Mouse (Mus musculus): Measurements from ENCODE around the gene Apc2. TPM values are rescaled to one million over a fixed set of nuclear protein-coding genes. Genes with fewer than 3 reads are reported as not detected.

Gene Apc2
- 0.40 TPM for polyA plus RNA-seq (2017; shearing (Covaris generic))

DNA sequence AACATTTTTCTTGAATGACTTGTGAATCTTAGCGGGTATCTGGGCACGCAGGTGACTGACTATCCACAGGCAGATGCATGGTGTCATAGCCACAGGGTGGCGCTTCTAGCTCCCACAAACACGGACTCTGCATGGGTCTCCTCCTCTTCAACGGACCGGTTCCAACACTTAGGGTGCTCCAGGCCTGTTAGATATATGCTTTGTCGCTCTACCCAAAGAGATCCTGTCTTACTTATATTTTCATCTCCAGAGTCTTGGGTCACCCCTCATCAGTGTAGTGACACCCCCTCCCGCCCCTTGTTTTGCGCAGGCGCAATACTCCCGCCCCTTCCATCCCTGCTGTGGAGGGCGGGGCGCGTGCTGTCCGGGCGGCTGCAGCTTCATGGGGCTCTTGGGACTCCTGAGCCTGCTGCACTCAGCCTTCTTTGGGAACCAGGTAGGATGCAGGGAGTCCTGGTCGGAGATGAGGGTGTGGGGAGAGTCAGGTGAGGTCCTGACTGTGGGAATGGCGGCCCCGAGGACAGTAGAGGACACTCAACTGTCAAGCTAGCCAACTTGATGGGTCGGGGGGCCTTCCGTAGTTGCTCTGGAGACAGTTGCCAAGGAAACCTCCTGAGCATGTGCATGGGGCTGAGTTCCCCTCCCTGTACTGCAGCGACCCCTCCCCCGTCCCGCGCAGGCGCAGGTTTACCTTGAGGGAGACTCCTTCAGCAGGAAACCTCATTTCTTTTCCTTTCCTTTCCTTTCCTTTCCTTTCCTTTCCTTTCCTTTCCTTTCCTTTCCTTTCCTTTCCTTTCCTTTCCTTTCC is at the start of gene Apc2:
Apc2 (plus strand) TSS at position 360 of the 808 bp plus-strand sequence.

DNA sequence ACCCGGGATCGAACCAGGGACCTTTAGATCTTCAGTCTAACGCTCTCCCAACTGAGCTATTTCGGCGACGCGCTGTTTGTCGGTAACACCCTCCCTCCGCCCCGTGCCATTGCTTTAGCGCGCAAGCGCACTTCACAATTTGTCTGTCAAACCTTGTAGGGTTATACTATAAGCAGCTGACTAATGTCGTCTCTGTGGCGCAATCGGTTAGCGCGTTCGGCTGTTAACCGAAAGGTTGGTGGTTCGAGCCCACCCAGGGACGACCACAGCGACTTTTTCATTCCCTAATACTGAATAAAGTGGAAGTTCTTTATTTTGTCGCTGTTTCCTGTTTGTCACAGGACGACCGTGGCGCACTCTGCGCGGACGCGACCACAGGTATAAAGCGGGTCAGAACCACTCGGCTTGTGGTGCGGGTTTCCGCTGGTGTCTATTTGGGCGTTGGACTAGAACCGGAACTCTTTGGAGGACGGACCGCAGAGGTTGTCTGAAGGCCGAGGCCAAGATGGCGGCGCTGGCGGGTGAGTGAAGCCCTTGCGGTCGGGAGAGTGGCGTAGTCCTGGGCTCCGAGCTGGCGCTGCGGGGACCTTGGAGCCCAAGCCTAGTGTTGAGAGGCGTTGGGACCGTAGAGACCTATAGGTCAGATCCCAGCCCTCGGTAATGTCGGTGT is 46.7 kb upstream of the Apc2 start, which contains the start of gene Ndufs7:
Ndufs7 (plus strand) TSS at position 151 of the 670 bp plus-strand sequence.

DNA sequence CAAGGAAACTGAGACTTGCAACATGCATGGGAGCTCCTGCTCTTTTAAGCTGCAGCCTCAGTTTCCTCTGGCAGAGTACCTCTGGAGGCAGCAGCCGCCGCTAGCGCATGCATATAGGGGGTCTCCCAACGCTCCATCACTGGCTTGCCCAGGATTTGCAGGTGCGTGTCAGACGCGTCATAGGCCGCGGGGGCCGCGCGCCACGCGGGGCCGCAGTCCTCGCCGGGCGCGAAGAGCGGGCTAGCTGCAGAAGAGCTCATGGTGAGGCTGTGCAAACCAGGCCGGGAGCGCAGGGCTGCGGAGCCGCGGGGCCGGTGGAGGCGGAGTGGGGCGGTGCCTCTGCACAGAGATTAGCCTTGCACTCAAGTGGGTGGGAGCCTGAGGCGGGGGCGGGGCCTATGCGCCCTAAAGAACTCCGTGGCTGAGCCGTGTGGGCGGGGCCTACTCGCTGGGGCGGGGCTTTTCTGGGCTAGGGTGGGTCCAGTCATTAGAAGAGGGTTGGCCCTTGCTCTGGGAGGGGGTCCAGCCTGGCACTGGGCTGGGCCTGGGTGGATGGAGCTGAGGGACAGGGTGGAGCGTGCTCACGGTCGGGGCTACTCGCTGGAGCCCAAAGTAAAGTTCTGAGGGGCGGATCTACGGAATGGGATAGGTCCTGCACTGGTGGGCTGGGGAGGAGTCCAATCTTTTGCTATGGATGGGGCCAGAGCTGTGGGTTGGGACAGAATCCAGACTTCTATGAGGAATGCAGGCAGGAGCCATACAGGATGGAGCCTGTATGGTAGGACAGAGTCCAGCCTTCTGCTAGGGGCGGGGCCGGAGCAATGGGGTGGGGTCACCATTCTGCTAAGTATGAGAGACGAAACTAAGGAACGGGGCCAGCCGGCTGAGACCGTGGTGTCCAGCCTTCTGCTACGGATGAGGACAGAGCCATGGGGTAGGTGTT is 34.9 kb upstream of the Apc2 start, which contains the start of the genes Gamt and Dazap1:
Gamt (minus strand) TSS at position 371 of the 943 bp plus-strand sequence.
Dazap1 (plus strand) TSS at position 845 of the 943 bp plus-strand sequence.

DNA sequence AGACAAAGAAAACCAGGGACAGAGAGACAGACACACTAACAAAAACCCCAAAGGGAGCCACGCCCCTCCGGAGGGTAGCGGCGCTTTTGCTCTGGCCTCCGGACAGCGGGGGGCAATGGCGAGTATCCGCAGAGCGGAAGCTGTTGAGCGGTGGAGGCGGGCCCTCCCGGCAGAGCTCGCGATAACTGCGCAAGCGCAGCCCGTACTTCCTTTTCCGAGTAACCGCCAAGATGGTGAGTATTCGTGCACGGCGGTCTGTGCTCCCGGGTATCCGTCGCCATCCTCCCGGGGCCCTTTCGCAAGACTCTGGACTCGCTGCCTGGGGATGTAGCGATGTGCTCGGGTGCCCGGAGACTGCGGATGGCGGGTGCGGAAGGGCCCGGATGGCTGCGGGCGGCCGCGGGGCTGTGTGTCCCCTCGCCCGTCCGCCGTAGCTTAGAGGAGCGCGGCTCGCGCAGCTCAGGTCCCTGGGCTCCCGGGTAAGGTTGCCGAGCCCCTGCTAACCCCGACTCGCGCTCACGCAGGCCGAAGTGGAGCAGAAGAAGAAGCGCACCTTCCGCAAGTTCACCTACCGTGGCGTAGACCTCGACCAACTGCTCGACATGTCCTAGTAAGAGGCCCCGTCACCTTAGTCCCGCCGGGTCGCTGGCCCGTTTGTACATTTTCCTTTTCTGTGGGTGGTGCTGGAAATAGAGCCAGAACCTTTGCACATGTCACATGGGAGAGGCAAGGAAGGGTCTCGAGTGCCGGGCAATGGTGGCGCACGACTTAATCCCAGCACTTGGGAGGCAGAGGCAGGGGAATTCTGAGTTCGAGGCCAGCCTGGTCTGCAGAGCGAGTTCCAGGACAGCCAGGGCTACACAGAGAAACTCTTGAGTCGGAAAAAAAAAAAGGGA is 3.3 kb upstream of the Apc2 start, which contains the start of gene Rps15:
Rps15 (plus strand) TSS at position 203 of the 896 bp plus-strand sequence.

DNA sequence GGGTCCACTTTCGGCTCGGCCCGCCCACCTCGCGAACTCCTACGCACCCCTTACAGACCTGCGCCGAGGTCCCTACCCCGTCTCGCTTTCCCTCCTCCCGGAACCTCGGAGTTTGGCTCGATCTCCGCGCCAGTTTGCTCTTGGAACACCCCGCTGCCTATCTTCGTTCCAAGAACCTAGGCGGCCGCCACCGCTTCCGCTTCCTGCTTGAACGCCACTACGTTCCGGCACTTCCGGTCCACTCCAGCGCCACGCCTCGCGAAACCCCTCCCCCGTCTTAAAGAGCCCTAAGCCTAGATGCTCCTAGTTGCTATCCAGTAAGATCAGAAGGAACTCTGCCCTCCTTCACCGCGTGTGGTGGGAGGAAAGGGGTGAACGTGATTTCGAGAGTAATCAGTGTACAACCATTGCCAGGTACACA is 24.6 kb downstream of the Apc2 start, which contains the start of gene 2310011J03Rik:
2310011J03Rik (minus strand) TSS at position 198 of the 421 bp plus-strand sequence.

DNA sequence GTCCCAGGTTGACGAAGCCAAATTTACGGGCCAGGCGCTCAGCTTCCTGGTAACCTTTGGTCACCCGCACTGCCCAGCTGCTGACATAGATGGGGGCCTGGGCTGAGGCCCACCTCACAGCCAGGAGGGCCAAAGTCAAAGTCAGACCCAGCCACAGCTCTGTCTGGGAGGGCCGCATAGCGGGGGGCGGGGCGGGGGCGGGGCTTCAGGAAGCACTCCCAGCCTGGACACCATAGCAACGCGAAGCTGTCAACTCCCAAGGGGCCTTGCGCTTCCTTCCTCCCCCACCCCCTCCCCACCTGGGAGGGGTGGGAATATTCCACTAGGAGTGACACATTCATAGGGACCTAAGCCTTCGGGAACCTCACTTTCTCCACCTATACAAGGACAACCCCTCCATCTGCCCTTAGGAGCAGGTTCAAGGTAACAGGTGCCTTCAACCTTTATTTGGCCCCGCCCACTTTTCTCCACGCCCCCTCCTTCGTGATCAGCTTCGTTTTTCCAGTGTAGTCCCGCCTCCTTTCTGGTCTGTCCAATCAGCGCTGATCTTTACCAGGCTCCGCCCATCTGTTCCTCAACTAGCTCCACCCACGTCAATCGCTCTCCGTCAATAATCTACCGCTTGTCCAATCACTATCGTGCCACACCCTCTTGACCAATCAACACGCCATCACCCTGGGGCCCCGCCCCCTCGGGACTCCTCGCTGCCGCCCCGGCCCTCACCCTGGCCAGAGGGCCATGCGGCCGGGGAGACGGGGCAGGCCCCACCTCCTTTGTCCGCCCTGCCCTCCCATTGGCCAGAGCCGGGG is 33.7 kb downstream of the Apc2 start, which contains the start of the genes Pcsk4 and Reep6:
Pcsk4 (minus strand) TSS at position 226 of the 809 bp plus-strand sequence.
Reep6 (plus strand) TSS at position 681 of the 809 bp plus-strand sequence.

DNA sequence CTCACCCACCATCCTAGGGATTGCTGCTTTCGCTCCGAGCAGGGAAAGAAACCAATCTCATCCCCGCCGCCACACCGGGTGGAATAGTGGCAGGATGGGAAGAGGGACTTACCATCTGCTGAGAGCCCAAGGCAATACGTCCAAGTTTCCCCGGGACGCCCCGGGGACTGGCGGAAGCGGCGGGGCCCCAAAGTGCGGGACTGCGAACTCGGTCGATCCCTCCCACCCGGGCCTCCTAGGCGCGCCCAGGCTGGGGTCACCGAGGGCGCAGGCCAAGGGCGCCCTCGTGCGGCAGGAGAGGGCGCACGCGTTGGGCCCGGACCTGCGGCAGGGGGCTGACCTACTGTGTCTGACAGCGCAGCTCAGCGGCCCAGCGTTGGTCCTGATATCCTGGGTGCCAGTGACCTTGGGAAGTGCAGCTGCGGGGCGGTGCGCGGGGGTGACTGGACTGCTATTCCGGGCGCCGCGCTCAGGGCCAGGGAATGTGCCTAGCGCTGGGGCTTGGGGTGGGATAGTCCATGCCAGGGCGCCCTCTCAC is 52.5 kb downstream of the Apc2 start, which contains the start of gene Adamtsl5:
Adamtsl5 (minus strand) TSS at position 169 of the 538 bp plus-strand sequence.

DNA sequence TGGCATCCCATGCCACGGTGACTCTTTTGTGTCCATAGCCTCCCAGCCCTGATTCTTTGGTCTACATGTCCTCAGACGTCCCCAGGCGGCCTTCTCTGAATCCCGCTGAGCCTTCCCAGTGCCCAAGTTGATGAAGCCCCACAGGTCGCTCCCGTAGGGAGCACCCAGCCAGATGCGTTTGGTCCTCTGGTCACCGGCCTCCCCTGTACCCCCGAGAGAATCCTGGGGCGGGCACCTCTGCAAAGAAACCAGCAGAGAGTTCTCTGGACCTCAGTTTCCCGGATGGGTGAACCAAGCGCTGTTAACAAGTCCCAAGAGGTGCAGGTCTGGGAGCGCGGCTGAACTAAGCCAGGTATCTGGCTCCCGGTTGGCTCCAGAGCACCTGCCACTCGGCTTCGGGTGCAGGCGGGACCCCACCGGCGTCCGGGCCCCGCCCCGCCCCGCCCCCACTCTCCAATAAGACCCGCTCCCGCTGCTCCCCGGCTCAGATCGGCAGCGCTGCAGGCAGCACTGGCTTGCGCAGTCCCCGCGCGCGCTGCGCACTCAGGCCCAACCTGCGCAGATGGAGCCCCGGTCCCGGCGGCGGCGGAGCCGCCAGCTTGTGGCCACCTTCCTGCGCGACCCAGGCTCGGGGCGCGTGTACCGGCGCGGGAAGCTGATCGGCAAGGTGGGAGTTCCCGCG is 60.4 kb downstream of the Apc2 start, which contains the start of gene Plk5:
Plk5 (plus strand) TSS at position 459 of the 682 bp plus-strand sequence.

Other genes starting within 250 kb of the Apc2 start
- 569 TPM for gene Gpx4, start 248.8 kb upstream of the Apc2 start, polyA plus RNA-seq (2017; shearing (Covaris generic))
- gene Sbno2, start 190.4 kb upstream of the Apc2 start, polyA plus RNA-seq (2017; shearing (Covaris generic)): 84.3 TPM
- gene Stk11, start 180.2 kb upstream of the Apc2 start, polyA plus RNA-seq (2017; shearing (Covaris generic)): 11.9 TPM
- gene Atp5d, start 157.3 kb upstream of the Apc2 start, polyA plus RNA-seq (2017; shearing (Covaris generic)): 434 TPM
- gene Cbarp, start 155.1 kb upstream of the Apc2 start, polyA plus RNA-seq (2017; shearing (Covaris generic)): 2.9 TPM
- gene Midn, start 147.7 kb upstream of the Apc2 start, polyA plus RNA-seq (2017; shearing (Covaris generic)): 1.7 TPM
- 199 TPM for gene Cirbp, start 130.0 kb upstream of the Apc2 start, polyA plus RNA-seq (2017; shearing (Covaris generic))
- 21.6 TPM for gene 1600002K03Rik, start 123.0 kb upstream of the Apc2 start, polyA plus RNA-seq (2017; shearing (Covaris generic))
- gene Efna2, start 116.5 kb upstream of the Apc2 start, polyA plus RNA-seq (2017; shearing (Covaris generic)): 0.22 TPM
- gene Mum1, start 69.5 kb upstream of the Apc2 start, polyA plus RNA-seq (2017; shearing (Covaris generic)): 145 TPM
- gene Ndufs7, start 46.9 kb upstream of the Apc2 start, polyA plus RNA-seq (2017; shearing (Covaris generic)): 305 TPM
- 1.6 TPM for gene Gamt, start 35.0 kb upstream of the Apc2 start, polyA plus RNA-seq (2017; shearing (Covaris generic))
- 53.8 TPM for gene Dazap1, start 34.5 kb upstream of the Apc2 start, polyA plus RNA-seq (2017; shearing (Covaris generic))
- 794 TPM for gene Rps15, start 3.5 kb upstream of the Apc2 start, polyA plus RNA-seq (2017; shearing (Covaris generic))
- gene 2310011J03Rik, start 24.6 kb downstream of the Apc2 start, polyA plus RNA-seq (2017; shearing (Covaris generic)): 87.1 TPM
- gene Pcsk4, start 33.5 kb downstream of the Apc2 start, polyA plus RNA-seq (2017; shearing (Covaris generic)): 26.3 TPM
- gene Reep6, start 34.0 kb downstream of the Apc2 start, polyA plus RNA-seq (2017; shearing (Covaris generic)): not detected
- gene Adamtsl5, start 52.4 kb downstream of the Apc2 start, polyA plus RNA-seq (2017; shearing (Covaris generic)): not detected
- not detected for gene Plk5, start 60.5 kb downstream of the Apc2 start, polyA plus RNA-seq (2017; shearing (Covaris generic))
- 0.29 TPM for gene Mex3d, start 91.7 kb downstream of the Apc2 start, polyA plus RNA-seq (2017; shearing (Covaris generic))
- 34.4 TPM for gene Mbd3, start 103.6 kb downstream of the Apc2 start, polyA plus RNA-seq (2017; shearing (Covaris generic))
- gene Uqcr11, start 110.9 kb downstream of the Apc2 start, polyA plus RNA-seq (2017; shearing (Covaris generic)): 258 TPM
- gene Tcf3, start 137.7 kb downstream of the Apc2 start, polyA plus RNA-seq (2017; shearing (Covaris generic)): 31.6 TPM
- not detected for gene Onecut3, start 198.9 kb downstream of the Apc2 start, polyA plus RNA-seq (2017; shearing (Covaris generic))
- gene Atp8b3, start 243.1 kb downstream of the Apc2 start, polyA plus RNA-seq (2017; shearing (Covaris generic)): not detected

Measured in inflammation-experienced regulatory T-cells, adult 16 weeks (primary cell).